Mouse (Mus musculus) fibroblast of lung, adult 2 months (primary cell): Measurements from ENCODE around the gene Tlr4.

Experiments used
- DNase-seq: peaks from one replicate; pipeline ENCODE4 v3.0.0-alpha.2; 2011; ENCODE audit warnings: low read depth

Gene Tlr4

DNA sequence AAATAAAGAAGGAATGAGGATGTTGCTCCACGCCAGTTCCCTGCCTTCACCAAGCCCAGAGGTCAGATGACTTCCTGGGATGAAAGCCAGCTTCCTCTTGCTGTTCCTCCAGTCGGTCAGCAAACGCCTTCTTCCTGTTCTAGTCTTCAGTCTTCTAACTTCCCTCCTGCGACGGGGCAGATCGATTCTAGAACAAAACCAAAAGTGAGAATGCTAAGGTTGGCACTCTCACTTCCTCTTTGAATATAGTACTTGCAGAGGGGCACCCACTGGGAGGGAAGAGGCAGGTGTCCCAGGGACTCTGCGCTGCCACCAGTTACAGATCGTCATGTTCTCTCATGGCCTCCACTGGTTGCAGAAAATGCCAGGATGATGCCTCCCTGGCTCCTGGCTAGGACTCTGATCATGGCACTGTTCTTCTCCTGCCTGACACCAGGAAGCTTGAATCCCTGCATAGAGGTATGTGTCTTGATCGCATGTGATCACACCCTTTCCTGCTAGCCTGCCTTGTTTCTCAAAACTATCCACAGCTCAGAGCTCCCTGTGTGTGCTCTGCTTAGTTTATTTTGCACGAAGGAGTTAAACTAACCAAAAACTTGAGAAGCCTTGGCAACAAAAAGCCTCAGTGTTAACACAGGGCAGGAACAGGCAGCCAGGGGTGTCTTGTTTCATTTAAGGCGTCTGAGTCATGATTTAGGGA, at the start of gene Tlr4:
TSS of gene Tlr4 (plus strand) at position 122 of the 700 bp plus-strand sequence.
- peak; percentile 74 for DNase-seq

DNA sequence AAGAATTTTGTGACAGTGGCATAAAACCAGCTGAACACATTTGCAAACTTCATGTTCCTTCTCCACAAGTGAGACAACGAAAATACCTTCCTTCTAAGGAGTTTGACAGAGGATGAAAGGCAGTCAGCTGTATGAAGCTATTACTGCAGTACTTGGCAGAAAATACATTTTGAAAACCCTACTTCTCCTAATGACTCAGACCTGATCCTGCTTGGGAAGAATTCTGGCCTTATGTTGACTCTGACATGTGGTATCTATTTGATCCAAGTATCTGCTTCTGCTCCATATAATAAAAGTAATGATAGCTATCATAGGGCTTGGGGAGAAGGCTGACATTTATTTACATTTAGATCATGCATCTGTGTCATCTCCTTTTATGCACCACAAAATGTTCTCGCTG, 33.1 kb upstream of the Tlr4 start:
- no peak for DNase-seq

DNA sequence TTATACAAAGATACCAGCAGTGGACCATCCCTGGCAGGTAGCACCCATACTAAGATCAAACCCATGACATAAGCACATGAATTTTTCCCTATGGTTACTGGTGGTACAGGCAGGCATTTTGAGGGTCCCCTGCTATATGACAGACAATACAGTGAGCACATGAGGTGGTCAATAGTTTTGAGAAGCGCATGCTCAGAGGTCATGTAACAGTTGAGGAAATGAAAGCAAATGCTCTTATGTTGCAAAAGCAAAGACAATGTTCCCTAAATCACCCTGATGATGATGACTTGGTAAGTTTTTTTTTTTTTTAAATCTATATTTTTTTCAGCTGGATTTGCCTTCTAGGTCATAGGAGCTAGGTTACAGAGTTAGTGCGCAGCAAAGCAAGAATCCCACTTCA, 30.7 kb upstream of the Tlr4 start:
- DNase-seq = no peak

DNA sequence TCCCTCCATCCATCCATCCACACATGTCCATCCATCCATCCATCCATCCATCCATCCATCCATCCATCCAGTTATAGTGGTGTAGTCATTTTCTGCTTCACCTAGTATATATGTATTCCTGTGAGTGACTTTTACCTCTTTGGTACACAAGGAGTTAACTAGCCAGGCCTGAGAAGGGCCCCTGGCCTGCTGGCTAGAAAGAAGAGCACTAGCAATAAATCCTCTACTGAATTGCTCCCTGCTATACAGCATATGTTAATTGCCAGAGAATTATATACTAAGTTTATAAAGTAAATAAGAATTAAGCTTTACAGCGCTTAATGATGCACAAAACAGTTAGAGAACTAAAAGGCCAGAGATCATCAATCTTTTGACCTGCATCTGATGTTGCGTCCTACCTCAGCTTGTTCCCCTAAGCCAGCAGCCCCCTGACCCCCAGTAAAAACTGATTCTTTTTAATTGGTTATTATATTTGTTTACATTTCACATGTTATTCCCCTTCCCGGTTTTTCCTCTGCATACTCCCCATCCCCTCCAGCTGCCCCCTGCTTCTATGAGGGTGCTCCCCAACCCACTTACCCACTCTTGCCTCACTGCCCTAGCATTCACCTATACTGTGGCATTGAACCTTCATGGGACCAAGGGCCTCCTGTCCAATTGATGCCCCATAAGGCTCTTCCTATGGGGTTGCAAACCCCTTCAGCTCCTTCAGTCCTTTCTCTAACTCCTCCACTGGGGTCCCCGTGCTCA, 22.7 kb upstream of the Tlr4 start:
- DNase-seq = no peak

DNA sequence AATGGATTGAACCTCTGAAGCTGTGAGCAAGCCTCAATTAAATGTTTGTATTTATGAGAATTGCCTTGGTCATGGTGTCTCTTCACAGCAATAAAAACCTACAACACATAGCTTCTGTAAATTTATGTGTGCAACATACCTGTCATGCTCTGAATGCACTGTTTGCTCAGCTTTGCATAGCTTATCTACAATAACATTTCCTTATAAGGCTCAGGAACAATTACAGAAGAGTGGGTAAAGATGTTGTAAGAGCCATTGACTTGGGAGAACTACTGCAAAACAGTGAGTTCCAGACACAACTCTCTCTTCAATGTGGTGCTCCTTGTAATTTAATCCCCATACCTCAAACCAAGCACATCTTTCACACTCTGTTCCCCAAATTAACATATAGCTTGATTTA, 21.6 kb upstream of the Tlr4 start:
- DNase-seq = no peak

DNA sequence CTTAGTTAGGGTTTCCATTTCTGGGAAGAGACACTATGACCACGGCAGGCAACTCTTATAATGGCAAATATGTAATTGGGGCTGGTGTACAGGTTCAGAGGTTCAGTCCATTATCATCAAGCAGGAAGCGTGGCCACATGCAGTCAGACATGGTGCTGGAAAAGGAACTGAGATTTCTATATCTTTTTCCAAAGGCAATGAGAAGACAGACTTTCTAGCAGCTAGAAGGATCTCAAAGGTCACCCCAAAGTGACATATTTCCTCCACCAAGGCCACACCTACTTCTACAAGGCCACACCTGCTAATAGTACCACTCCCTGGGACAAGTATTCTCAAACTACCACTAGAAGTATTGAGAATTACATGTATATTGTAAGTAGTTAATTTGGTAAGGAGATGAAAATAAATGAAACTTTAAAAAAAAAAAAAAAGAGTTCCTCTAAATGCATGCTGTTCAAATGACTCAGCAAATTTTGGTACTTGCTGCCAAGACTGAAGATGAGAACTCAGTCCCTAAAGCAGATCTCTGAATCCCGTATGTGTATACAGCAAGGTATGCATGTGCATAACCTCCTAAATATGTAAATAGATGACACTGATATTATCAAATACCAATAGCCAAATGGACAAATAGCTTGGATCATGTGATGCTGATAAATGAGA, 10.9 kb upstream of the Tlr4 start:
- DNase-seq = no peak

DNA sequence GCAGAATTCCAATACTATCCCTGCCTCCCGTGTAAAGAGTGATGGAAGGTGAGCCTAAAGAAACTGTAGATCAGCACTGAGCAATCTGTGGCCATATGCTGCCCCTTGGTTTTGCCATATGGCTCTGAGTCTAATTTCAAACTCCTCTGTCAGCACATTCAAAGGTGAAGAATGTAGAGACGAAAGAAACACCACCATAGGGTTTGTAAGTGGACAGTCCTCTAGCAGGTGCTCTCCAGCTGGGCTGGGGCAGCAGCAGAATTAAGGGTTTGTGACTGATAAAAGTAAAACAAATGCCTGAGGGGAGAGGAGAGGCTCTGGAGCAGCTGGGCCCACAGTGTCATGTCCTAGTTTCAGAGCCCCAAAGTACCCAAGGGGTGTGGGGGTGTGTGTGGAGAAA, 6.2 kb upstream of the Tlr4 start:
- no peak for DNase-seq

DNA sequence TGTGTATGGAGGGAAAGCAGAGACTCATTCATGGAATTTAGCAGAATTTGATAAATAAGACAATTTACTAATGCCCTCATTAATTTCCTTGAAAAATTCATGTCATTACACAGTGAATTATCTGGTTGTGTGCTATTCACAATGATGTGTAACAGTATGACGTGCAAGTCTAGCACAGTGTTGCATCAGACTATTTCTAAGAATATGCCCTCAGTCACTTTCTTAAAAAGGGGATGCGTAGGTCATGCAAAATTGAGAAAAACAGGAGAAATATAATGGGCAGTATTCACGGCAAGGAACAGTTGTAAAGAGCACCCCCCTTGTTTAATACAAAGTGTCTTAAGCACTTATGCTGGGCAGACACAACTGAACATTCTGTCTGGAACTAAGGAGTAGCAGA, 5.6 kb upstream of the Tlr4 start:
- DNase-seq = no peak

DNA sequence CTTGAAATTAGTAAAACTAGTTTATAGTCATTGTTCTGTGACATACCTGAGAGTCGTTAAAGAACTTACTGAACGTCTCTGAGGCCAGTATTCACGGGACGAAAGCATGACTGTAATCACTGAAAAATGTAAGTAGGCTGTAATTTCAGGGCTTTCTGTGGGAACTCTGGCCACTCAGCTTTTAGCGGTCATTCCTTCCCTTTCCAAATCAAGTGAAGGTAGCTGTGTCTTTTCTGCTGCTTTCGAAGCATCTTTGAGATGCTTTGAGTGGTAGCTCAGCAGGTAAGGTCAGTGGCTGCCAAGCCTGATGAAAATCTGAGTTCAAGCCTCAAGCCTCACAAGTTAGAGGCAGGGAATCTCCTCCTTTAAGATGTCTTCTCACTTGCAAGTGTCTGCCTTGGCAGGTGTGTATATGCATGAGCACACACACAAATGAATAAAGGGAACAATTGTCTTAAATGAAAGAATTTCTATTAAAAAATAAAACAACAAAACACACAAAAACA, 832 bp downstream of the Tlr4 start:
- DNase-seq = no peak

DNA sequence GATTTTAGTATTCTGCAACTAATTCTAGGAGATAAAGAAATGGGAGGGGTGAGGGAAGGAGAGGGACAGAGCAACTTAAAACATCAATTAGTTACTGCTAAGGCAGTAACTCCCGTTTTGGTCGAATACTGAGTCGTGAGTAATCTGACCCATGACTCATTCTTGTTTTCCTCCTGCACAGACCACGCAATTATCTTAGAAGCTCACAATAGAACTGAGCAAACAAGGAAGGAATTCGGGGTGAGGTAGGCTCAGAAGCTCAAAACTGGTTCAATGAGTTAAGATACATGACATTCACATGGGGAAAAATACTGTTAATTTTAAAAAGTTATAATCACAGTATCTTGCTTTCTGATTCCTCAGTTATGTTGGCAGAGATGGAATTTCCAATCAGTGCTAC, 1.3 kb downstream of the Tlr4 start:
- DNase-seq = peak; percentile 59

DNA sequence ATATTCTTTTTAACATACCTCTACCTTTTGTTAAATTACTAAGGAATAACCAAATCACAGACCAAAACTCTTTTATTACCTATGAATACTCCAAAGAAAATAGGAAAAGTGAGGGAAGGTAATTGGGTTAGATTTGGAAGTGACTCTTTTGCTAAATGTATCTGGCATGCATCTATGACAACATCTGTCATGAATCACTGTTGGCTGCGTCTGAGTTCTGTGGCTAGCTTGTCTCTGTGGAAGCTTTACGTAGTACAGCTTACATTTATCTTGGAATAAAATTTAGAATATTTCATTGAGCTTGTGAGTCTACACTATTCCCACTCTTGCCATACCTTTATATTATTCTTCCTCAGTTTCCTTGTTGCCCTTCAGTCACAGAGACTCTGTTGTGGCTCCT, 10.7 kb downstream of the Tlr4 start:
- no peak for DNase-seq

DNA sequence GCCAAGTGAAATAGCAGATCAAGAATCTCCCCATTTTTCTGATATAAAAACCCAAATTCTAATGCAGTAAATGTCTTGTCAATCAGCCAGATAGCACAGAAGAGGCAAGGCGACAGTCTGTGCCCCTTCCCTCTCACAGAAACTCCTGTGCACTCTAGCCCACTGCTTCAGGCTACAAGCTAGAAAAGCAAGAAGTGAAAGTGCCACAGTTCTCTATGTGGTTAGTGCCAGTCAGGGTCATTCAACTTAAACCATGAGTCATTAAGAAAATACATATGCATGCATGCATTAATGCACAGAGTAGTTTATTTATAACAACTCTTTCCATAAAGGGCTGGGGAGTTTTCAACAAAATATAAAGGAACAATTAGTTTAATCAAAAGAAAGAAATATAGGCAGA, 15.9 kb downstream of the Tlr4 start:
- DNase-seq = no peak

DNA sequence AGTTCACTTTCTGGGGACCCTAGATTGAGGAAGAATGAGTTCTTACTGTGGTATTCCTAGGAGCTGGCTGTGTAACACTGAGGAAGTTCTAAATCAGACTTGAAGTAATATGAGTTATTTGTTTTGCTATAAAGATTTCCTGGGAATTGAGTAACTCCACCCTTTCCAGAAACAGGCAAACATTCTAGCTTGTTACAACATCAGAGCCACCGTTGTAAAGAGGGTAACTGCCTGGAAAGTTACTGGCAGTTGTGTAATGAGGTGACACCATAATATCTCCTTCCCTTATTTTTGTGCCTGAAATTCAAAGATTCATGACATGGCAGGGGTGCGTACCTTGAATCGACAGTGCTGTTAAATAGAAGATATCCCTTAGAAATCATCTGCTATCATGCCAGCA, 24.6 kb downstream of the Tlr4 start:
- peak; percentile 47 for DNase-seq

DNA sequence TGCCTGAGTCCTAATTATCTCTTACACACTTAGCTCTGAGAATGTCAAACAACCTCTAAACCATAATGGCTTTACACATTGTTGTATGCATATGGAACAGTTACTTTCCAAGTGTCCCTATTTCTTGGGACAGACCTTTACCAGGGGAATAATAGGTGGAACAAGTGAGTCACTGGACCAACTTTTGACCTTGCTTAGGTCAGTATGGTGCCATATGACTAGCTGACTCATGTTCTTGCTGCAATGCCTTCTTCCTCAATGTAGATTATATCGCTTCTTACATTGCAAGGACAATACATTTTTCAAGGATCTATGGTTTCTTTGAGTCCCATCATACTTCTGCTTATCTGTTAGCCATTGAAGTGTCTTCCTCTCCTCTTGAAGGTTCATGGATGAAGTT, 29.6 kb downstream of the Tlr4 start:
- no peak for DNase-seq

DNA sequence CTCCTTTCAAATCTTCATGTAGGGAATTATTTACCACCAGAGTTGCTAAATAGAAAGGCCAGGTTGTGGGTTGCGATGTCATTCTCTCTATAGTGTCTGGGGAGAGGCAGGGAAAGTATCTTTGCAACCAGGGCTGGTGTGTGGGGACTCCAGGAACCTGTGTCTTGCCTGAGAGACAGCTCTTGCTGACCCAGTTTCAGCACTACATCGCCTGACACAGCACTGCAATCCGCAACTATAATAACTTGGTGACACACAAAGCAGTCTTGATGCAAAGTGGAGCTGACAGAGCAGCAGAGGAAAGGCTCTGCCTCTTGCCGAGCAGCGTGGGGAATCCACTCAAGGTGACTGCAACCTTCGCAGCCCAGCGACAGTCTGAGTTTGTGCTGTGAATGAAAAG, 42.5 kb downstream of the Tlr4 start:
- DNase-seq = no peak

DNA sequence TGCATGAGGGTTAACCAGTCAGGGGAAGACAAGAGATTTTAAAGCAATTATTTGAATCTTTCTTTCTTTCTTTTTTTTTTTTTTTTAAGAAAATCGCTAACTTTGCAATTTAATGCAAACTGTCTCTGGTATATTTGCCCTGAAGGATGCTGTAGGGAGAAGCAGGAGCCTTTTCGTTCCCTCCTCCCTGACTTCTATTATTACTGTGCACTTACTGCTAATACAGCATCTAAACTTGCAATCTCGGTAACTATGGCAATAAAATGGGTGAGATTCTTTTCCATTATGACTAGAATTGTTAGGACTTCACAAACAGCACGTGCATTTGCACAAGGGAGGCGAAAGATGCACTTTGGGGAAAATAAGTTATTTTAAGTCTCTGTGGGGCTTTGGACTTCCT, 44.6 kb downstream of the Tlr4 start:
- no peak for DNase-seq

DNA sequence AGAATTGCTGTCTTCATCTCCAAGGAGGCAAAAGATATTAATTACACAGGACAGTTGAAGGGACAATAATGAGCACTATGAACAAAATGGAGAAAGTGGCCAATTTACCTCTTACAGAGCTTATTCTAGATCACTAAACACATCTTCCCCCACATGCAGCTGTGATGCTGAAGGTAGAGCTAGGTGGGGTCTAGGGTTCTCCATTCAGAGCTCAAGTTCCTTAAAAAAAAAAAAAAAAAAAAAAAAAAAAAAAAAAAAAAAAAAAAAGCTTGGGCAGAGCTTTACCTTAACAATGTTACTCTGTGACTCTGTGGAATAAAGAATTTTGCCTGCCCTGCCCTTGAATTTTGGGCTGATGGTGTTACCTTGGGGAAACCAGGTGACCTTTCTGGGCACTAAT, 46.0 kb downstream of the Tlr4 start:
- DNase-seq = no peak

DNA sequence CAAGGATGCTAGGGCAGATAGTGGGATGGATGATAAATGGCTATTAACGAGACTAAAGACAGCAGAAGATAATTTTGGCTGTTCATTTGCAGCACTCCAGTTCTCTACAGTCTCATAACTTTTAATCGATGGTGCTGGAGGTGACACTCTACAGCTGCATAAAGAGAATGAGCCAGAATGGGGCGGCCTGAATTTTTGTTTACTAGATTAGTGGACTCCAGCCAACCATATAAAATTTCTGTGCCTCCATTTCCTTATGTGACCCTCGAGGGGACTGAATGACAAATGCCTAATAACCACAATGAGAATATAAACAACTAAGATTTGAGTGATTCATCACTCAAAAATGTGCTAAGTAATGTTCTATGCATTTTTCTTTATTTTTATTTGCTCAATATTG, 48.4 kb downstream of the Tlr4 start:
- DNase-seq = no peak

DNA sequence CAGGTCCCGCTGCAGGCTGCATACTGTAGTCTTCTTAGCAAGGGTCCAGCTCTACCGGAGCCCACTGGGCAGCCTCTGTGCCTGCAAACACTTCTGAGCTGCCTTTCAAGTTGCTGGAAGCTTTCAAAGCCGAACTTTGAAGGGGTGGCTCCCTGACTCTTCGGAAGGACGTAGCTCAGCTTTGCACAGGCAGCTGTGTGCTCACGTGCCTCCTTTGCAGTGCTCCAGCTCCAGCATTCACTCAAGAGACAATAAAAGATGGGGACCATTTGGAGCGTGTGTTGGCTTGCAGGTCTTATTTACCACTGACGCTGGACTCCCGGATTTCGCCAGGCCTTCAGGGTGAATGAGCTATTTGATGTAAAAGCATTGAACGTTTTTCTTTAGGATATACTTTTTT, 50.2 kb downstream of the Tlr4 start:
- no peak for DNase-seq

DNA sequence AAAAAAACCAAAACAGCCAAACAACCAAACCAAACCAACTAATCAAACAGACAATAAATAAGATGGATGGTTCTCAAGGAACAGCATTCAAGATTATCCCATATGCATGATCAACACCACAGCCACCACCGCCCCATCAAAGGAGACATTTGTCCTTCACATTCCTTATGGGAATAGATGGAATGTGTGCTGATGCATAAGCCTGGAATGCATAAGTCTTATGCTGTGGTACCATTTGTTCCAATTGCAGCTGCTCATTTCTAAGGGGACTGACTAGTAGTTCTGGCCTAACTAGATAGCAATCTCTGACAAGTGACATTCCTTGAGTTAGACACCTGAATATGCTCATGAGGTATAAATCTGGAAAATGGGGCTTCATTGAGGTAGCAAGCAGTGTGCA, 54.1 kb downstream of the Tlr4 start:
- no peak for DNase-seq

DNA sequence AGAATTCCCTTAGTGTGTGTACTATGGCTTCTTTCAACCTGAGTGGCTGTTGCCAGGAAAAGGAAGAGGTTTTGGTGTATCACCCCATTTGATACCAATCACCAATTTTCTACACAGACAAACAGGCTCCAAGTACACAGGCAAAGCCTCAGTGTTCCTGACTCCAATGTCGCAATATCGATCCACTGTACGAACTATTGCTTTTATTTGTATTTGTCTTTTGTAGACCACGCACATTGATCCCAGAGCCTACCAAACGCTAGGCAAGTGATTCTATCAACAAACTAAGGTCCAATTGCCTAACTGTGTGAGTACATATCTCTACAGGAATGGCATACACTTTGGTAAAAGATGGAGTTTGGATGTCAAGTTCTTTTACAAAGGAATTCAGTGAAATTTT, 55.9 kb downstream of the Tlr4 start:
- no peak for DNase-seq

DNA sequence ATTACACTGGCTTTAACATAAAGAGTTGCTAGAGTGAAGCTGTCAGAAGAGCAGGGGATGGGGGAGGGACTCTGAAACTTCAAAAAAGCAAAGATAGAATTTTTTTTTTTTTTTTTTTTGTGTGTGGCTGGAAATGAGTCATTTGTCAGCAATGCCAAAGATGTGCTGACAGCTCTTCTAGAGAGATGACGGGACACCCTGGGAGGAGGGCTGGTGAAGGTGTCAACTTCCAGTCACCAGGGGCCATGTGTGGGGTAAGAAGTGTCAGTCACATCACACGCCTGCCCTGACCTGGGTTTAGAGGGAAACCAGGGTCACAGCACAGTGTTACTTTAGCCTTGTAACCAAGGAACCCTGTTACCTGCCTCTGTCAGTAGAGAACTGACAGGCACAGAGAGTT, 67.2 kb downstream of the Tlr4 start:
- DNase-seq = peak; percentile 16

DNA sequence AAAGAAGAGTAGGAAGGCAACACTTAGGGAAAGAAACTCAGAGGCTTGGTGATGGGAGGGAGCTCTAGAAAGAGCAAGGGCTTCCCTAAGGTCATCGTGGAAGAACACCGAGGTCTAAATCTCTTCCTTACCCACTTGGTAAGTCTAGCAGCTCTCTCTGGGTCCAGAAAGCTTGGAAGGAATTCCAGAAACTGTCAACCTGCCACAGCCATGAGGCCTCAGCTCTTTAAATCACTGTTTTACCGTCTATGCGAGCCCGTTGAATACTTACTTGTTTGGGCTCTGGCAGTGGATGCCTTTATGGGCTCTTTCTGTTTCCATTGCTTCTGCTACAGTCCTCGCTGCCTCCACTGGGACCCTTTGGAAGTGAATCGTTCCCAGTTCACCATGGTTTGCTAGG, 67.6 kb downstream of the Tlr4 start:
- peak; percentile 5 for DNase-seq
